Mouse (Mus musculus) liver, adult (tissue): ENCODE results near the gene Rab7b.

Experiments
- GATA4 ChIP-seq: IDR thresholded peaks from 2 replicates; pipeline ENCODE4 v1.6.1; 2014; ENCODE audit warnings: mild to moderate bottlenecking, low read length; ENCODE audit not compliant: insufficient replicate concordance

Rab7b gene

DNA sequence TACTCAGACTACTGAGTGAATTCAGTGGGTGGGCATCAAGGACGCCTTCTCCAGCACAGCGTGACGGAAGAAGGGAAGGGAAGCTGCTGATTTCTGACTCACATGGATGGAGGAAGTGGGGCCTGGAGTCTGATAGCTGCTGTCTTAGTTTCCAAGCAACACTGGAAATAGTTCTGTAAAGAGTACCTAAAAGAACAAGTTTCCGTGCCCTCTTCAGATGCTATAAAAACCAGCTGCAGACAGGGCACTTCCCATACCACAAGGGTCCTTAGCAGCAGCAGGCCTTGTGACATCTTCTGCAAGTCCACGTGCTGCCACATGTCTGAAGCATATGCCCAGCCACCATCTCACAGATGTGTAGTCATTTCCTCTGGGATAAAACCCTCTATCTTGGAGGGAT, 8.9 kb upstream of the Rab7b start:
- TF ChIP-seq GATA4, result no peak

DNA sequence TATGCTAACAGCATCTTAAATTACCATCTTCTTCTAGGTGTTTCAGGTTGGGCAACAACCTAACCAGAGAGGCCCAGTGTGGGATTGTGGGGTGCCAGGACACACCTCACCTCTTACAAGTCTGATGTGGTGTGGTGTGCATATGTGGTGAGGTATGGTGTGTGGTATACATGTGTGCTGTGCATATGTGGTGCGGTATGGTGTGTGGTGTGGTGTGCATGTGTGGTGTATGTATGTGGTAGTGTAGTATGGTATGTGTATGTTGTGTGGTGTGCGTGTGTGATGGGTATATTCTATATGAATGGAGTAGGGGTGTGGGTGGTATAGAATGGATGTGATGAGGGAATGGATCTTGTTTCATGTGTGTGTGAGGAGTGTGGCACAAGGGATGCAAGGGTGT, 756 bp upstream of the Rab7b start:
- no peak for TF ChIP-seq GATA4

GRCm38 (mm10) chr1:131689016-131689415, 521 bp downstream of the Rab7b start:
- no peak for TF ChIP-seq GATA4

- no peak for TF ChIP-seq GATA4
These were observed 1.4 kb downstream of the Rab7b start for GRCm38 (mm10) chr1:131689899-131690298.

DNA sequence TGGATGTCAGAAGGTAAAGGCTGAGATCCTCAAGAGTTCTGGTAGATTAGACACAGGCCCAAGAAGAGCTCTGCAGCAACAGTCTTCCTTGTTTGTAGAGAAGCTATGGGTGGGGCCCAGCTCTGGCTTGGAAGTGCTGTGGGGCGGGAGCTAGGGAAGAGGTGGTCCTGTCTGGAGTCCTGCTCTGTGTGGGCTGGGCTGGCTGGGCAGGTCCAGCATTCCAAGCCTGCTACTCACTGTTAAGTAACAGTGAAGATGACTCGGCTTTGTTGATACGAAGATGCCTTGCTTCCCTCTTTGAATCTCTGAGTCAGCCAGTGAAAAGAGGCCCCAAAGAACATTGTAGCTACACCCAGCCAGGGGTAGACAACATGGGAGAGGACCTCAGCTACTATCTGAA, 1.9 kb downstream of the Rab7b start:
- no peak for TF ChIP-seq GATA4

GRCm38 (mm10) chr1:131691356-131691755, 2.9 kb downstream of the Rab7b start:
- TF ChIP-seq GATA4, result no peak

GRCm38 (mm10) chr1:131695308-131695707, 6.8 kb downstream of the Rab7b start:
- TF ChIP-seq GATA4, result no peak

DNA sequence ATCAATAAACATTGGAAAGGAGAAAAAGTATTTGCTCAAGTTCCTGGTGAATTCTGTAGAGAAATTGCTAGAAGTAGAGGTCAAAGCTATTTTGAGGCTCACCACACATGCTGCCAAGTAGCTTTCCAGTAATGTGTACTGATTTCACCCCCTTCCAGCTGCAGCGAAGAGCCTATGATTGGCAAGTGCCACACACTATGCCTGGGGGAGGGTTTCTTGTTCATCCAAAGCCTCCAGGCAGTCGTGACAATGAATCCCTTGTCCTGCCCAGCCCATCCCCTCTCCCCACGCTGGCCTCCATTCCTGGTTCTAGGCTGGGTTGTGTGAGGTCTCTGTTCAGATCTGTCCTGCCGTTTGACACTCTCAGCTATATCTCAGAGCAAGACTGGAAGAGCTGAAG, 7.8 kb downstream of the Rab7b start:
- TF ChIP-seq GATA4, result no peak

- no peak for TF ChIP-seq GATA4
These were observed 10.3 kb downstream of the Rab7b start for GRCm38 (mm10) chr1:131698770-131699169.

GRCm38 (mm10) chr1:131699642-131700041, 11.1 kb downstream of the Rab7b start:
- TF ChIP-seq GATA4, result no peak

GRCm38 (mm10) chr1:131700447-131700846, 12.0 kb downstream of the Rab7b start:
- no peak for TF ChIP-seq GATA4

DNA sequence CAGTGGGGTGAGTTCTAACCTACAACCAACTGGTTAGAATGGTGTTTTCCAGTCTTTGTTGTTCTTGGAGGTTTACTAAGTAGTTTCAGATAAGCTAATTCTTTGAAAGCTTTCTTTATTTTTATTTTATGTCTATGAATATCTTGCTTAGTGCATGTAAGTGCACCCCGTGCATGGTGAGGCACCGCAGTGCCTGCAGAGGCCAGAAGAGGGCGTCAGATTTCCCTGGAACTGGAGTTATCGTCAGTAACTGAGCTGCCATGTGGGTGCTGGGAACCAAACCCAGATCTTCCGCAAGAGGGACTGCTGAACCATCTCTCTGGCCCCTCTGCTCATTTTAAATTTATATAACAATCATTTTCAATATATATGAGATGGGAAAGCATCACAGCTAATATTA, 12.9 kb downstream of the Rab7b start:
- TF ChIP-seq GATA4, result no peak

GRCm38 (mm10) chr1:131702094-131702766, 13.7 kb downstream of the Rab7b start:
- TF ChIP-seq GATA4, result no peak

- TF ChIP-seq GATA4, result no peak
These were observed 15.0 kb downstream of the Rab7b start for GRCm38 (mm10) chr1:131703482-131703881.

- TF ChIP-seq GATA4, result no peak
These were observed 19.8 kb downstream of the Rab7b start for GRCm38 (mm10) chr1:131708338-131708737.

GRCm38 (mm10) chr1:131711518-131711917, 23.0 kb downstream of the Rab7b start:
- TF ChIP-seq GATA4, result no peak

GRCm38 (mm10) chr1:131712386-131712785, 23.9 kb downstream of the Rab7b start:
- no peak for TF ChIP-seq GATA4
